Mouse (Mus musculus) midbrain, embryonic 16.5 days (tissue): ENCODE data around the gene Dpm1. TPM values are rescaled to one million over a fixed set of nuclear protein-coding genes. Genes with fewer than 3 reads are reported as not detected.
A peak's percentile ranks its signal among the peaks of the same experiment; 100 is the strongest.

ENCODE experiments used
- ATAC-seq: fragments of 200-750 bp; cut with Nextera tagmentation; 2 replicates; pipeline ENCODE4 v1.8.0; 2017; ENCODE audit warnings: moderate TSS enrichment
- H3K27ac ChIP-seq: fragments of 300-500 bp; sonication (generic); 2 replicates; pipeline ENCODE4 v1.5.1; 2014; ENCODE audit warnings: mild to moderate bottlenecking, low read length, mixed read lengths
- H3K27me3 ChIP-seq: fragments of 300-500 bp; sonication (generic); 2 replicates; pipeline ENCODE4 v1.6.1; 2014; ENCODE audit warnings: low read depth, low read length, mixed read lengths; ENCODE audit not compliant: control insufficient read depth, insufficient read depth
- H3K36me3 ChIP-seq: fragments of 300-500 bp; sonication (generic); 2 replicates; pipeline ENCODE4 v1.6.1; 2014; ENCODE audit warnings: mild to moderate bottlenecking, low read length, moderate library complexity, mixed read lengths; ENCODE audit not compliant: control insufficient read depth, insufficient read depth
- H3K4me1 ChIP-seq: fragments of 300-500 bp; sonication (generic); 2 replicates; pipeline ENCODE4 v1.6.1; 2014; ENCODE audit warnings: mild to moderate bottlenecking, low read length, mixed read lengths; ENCODE audit not compliant: control insufficient read depth, insufficient read depth
- H3K4me2 ChIP-seq: fragments of 300-500 bp; sonication (generic); 2 replicates; pipeline ENCODE4 v1.6.1; 2014; ENCODE audit warnings: mild to moderate bottlenecking, low read length, mixed read lengths
- H3K4me3 ChIP-seq: fragments of 300-500 bp; sonication (generic); 2 replicates; pipeline ENCODE4 v1.5.1; 2014; ENCODE audit warnings: low read depth, mild to moderate bottlenecking, low read length, moderate library complexity, mixed read lengths
- H3K9ac ChIP-seq: fragments of 300-500 bp; sonication (generic); 2 replicates; pipeline ENCODE4 v1.6.1; 2014; ENCODE audit warnings: low read depth, low read length, mixed read lengths
- H3K9me3 ChIP-seq: fragments of 300-500 bp; sonication (generic); replicated peaks from 2 replicates; pipeline ENCODE4 v1.6.1; 2014; ENCODE audit warnings: mild to moderate bottlenecking, low read length, mixed read lengths; ENCODE audit not compliant: control insufficient read depth, poor library complexity, severe bottlenecking
- WGBS: fragments of 180-500 bp; shearing (Covaris S2); extraction: QIAGEN DNeasy Blood & Tissue Kit; methylation state at CpG from one replicate; pipeline ENCODE4 v1.1.7; 2014; 5-methylcytosine and 5-hydroxymethylcytosine counted together
- polyA plus RNA-seq: library from polyadenylated mRNA; unstranded; fragments of >200 nt; fragmentation: Nextera tagmentation; extraction: Ambion mirVana; gene quantifications from 2 replicates; pipeline ENCODE4 v1.2.1, GENCODE M21; 2015

Dpm1 gene
- polyA plus RNA-seq, 1 experiment from 2014 or later = 80.3 TPM

DNA sequence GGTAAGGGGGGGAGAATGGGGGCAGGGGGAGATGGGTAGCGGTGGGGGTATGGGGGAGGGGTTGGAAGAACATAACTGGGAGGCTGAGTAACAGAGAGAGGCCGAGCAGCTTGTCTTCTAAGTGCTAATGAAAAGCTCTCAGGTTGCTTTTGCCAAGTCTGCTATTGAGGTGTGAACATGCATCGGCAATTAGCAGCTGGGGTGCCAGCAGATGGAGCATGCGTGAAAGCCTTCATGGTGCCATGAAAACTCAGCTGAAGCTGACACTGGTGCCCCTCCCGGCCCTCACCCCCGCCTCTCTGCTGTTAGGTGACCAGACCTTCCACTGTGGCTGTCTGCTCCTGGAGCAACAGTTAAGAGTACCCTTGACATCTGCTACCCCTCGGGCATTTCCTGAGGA, 23.4 kb upstream of the Dpm1 start:
- no peaks in the 10 kb centered on the region for H3K4me1 ChIP-seq
- no peak overlapping the region for H3K9ac ChIP-seq
- WGBS = 80% methylated on average over 7 of the region's 7 CpGs
- H3K9me3 ChIP-seq = no peaks in the 10 kb centered on the region
- no peaks in the 10 kb centered on the region; the same call in 1 of the 2 replicates for H3K27me3 ChIP-seq
- no peak for ATAC-seq
- no peak overlapping the region for H3K27ac ChIP-seq
- no peaks in the 10 kb centered on the region for H3K36me3 ChIP-seq
- no peak overlapping the region for H3K4me2 ChIP-seq
- no peak overlapping the region for H3K4me3 ChIP-seq

DNA sequence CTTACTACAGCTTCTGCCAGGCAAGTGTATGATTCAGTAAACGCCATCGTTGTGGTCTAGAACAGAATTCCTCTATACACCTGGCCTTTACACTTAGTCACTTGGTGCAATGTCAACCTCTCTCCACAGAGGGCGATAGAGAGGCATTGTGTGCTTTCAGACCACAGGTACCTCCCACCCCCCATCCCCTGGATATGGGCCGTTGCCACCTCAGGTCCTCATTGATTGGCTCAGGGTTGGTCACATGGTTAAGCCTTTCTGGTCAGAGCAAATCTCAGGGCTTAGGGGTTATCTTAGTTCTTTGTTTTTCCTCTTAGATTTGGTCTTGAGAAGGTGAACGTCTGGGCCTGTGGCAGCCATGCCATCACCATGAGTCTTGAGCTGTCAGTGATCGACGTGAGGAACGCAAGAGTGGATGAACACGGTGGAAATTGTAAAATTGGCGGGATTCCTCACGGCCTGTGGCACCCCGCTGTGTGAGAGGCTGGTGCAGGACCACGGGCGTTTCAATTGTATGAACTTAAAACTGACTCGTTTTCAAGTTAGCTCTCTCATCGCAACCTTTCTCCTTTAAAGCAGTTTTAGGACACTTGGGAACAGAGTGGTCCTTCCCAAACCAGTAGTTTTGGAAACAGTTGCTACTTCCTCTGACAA, 22.4 kb upstream of the Dpm1 start:
- 0 out of 2 replicates have a peak, but pooled peaks have one; percentile 34 for ATAC-seq
- Histone ChIP-seq H3K4me2 (no peak overlapping the region), H3K36me3 (no peaks in the 10 kb centered on the region), H3K4me3 (no peak overlapping the region), H3K27ac (no peak overlapping the region), H3K9ac (no peak overlapping the region), H3K4me1 (no peaks in the 10 kb centered on the region), H3K9me3 (no peaks in the 10 kb centered on the region), H3K27me3 (no peaks in the 10 kb centered on the region; the same call in 1 of the 2 replicates)
- WGBS = 16% methylated on average over 16 of the region's 16 CpGs

DNA sequence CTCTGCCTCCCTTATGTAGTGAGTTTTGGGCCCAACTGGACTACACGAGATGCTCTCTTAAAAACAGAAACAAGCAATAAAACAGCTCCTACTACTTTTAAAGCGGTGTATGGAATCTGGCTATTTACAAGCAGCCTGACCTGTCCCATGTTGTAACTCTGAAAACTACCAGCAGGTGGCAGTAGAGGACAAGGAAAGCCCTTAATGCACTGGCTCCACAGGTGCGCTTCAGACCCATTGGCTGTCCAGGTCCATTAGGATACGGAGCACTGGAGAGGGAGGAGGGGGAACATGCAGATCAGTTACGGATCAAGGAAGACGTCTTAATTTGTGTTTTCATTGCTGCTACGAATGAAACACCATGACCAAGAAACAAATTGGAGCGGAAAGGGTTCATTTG, 19.9 kb upstream of the Dpm1 start:
- Histone ChIP-seq H3K36me3 (no peaks in the 10 kb centered on the region), H3K4me2 (no peak overlapping the region), H3K27me3 (no peaks in the 10 kb centered on the region; the same call in 1 of the 2 replicates), H3K9ac (no peak overlapping the region), H3K9me3 (no peaks in the 10 kb centered on the region), H3K4me1 (no peaks in the 10 kb centered on the region), H3K4me3 (no peak overlapping the region), H3K27ac (no peak overlapping the region)
- peak; percentile 33; the same call in 1 of the 2 replicates for ATAC-seq
- 16% methylated on average over 8 of the region's 8 CpGs for WGBS

DNA sequence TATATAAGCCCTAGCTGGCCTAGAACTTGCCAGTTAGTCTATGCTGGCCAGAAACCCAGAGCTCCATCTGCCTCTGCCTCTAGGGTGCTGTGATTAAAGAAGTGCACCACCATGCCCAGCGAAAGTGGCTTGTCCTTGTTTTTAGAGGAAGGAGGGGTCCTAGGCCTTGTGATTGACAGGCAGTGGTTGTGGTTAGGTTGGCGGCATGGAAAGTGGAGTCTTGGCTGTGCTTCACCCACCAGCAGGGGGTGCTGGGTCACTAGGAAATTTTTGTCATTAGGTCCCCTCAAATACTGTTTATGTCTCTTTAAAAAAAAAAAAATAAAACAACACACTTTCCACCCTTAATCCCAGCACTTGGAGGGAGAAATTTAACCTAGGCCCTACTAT, 18.5 kb upstream of the Dpm1 start:
- Histone ChIP-seq H3K27me3 (no peaks in the 10 kb centered on the region; the same call in 1 of the 2 replicates), H3K4me2 (no peak overlapping the region), H3K4me3 (no peak overlapping the region), H3K9me3 (no peaks in the 10 kb centered on the region), H3K36me3 (no peaks in the 10 kb centered on the region), H3K9ac (no peak overlapping the region), H3K27ac (no peak overlapping the region), H3K4me1 (no peaks in the 10 kb centered on the region)
- WGBS = 25% methylated on average over 2 of the region's 2 CpGs
- ATAC-seq = peak; percentile 55; the same call in 1 of the 2 replicates

DNA sequence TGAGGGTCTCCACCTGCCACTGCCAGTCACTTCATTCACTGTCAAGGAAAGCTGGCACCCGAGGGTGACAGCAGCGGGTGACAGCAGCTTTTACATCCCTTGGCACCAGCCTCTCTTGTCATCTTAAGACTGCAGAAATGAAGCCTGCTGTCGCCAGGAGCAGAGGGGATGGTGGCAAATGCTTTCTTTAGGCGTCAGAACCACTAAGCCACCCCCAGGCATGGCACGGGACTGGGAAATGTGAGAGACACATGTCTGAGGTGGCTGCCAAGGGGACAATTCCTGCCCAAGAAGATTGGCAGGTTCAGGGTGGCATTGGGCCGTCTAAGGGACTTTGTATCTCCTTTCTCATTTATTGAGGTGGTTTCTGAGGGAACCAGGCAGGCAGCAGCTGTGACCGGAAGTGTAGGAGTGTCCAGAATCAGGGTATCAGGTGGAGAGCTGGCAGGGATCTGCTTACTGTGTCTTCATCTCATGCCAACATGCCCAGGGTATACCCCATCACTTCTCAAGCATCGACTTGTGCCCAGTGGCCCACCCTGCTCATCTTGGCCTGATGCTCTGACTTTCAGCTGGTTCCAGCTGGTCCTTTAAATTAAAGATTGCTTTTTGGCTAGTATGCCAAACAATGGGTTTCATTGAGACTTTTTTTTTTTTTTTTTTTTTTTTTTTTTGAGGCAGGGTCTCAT, 17.9 kb upstream of the Dpm1 start:
- Histone ChIP-seq H3K4me2 (no peak overlapping the region), H3K4me3 (no peak overlapping the region), H3K27me3 (no peaks in the 10 kb centered on the region; the same call in 1 of the 2 replicates), H3K9ac (no peak overlapping the region), H3K27ac (no peak overlapping the region), H3K4me1 (no peaks in the 10 kb centered on the region), H3K9me3 (no peaks in the 10 kb centered on the region), H3K36me3 (no peaks in the 10 kb centered on the region)
- 0 out of 2 replicates have a peak, but pooled peaks have one; percentile 58 for ATAC-seq
- 72% methylated on average over 8 of the region's 8 CpGs for WGBS

DNA sequence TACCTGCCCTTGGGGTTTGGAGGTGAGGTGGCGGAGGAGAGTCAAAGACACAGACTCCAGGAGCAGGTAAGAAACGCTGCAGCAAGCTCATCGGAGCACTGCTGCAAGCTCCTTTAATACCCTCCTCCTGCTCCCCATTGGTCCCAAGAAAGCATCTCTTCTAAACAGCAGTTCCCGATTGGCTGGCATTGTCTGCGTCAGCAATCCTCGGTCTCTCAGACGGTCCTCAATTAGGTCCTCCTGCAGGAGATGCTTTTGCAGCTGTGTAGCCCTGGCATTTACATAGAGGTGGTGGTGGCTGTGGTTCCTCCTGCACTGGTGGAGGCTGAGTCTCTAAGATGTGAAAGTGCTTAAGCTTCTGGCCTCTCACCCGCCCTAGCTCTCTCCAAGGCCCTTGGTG, 15.2 kb upstream of the Dpm1 start:
- H3K4me1 ChIP-seq = no peaks in the 10 kb centered on the region
- H3K4me3 ChIP-seq = no peak overlapping the region
- 36% methylated on average over 8 of the region's 8 CpGs for WGBS
- no peak overlapping the region for H3K4me2 ChIP-seq
- no peaks in the 10 kb centered on the region for H3K9me3 ChIP-seq
- H3K9ac ChIP-seq = no peak overlapping the region
- H3K36me3 ChIP-seq = no peaks in the 10 kb centered on the region
- H3K27ac ChIP-seq = no peak overlapping the region
- ATAC-seq = no peak
- no peaks in the 10 kb centered on the region for H3K27me3 ChIP-seq

DNA sequence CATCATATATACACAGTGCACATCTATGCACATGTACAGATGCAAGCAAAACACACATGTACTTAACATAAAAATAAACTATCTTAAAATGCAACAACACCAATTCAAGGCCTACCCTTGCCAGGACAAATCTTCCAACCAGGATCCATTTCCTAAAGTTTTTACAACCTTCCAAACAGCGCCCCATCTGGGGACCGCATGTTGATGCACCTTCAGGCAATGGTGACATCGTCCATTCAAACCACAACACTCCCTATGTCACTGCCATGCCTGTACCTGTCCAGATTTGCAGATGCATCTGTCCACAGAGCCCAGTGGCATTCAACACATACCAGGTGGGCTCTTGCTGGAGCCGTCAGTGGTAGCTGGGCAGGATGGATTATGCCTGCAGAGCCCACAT, 12.9 kb upstream of the Dpm1 start:
- Histone ChIP-seq H3K36me3 (no peaks in the 10 kb centered on the region), H3K9me3 (no peaks in the 10 kb centered on the region; the same call in 1 of the 2 replicates), H3K27me3 (no peaks in the 10 kb centered on the region), H3K4me2 (no peak overlapping the region), H3K4me3 (no peak overlapping the region), H3K9ac (no peak overlapping the region), H3K4me1 (no peaks in the 10 kb centered on the region), H3K27ac (no peak overlapping the region)
- no peak for ATAC-seq
- WGBS = 72% methylated on average over 4 of the region's 4 CpGs

DNA sequence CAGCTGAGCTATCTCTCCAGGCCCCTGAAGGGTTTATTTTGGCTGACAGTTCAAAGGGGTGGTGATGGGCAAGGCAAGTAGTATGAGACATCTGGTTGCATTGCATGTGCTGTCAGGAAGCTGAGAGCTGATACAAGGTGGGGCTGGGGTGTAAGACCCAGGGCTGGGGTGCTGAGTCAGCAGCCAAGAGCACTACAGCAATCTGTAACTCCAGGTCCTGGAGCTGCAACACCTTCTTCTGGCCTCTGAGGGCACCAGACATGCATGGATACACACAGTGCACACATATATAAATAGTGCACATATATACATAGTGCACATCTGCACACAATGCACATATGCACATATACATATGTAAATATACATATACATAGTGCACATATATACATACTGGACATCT, 12.4 kb upstream of the Dpm1 start:
- no peaks in the 10 kb centered on the region for H3K27me3 ChIP-seq
- no peak for ATAC-seq
- no peak overlapping the region for H3K4me2 ChIP-seq
- H3K27ac ChIP-seq = no peak overlapping the region
- H3K9ac ChIP-seq = no peak overlapping the region
- H3K4me1 ChIP-seq = no peaks in the 10 kb centered on the region
- no peaks in the 10 kb centered on the region for H3K36me3 ChIP-seq
- no peaks in the 10 kb centered on the region; the same call in 1 of the 2 replicates for H3K9me3 ChIP-seq
- no peak overlapping the region for H3K4me3 ChIP-seq

DNA sequence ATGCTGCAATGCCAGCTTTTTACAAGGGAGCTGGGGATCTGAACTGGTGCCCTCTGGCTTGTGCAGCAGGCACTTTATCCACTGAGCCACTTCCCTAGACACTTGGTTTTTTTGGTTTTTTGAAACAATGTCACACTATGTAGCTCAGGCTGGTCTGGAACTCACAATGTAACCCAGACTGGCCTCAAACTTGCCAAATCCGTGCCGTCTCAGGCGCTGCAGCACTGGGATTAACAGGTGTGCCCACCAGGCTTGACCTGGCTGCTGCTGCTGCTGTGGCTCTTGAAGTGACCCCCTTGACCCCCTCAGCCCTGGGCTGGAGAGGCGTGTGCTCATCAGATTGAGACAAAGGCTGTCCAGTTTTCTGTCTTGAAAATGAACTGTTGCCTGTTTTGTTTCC, 7.9 kb upstream of the Dpm1 start:
- H3K4me3 ChIP-seq = no peak overlapping the region
- no peaks in the 10 kb centered on the region for H3K27me3 ChIP-seq
- ATAC-seq = no peak
- H3K4me2 ChIP-seq = no peak overlapping the region
- no peak overlapping the region for H3K27ac ChIP-seq
- H3K4me1 ChIP-seq = no peaks in the 10 kb centered on the region
- H3K9ac ChIP-seq = no peak overlapping the region
- H3K9me3 ChIP-seq = no peaks in the 10 kb centered on the region; the same call in 1 of the 2 replicates
- 94% methylated on average over 4 of the region's 4 CpGs for WGBS
- H3K36me3 ChIP-seq = peaks cover 10% of the 10 kb centered on the region
